Mouse (Mus musculus) olfactory bulb, adult 2 months (tissue): ENCODE results near the gene Eps8l2. TPM values are rescaled to one million over a fixed set of nuclear protein-coding genes. Genes with fewer than 3 reads are reported as not detected.

ENCODE experiments used
- H3K27ac ChIP-seq: fragments of 200-500 bp; 2 replicates; pipeline ENCODE4 v1.5.1; 2012; ENCODE audit warnings: low read depth, low read length; ENCODE audit not compliant: insufficient read depth
- H3K4me1 ChIP-seq: fragments of 200-500 bp; 2 replicates; pipeline ENCODE4 v1.6.1; 2012; ENCODE audit warnings: low read length; ENCODE audit not compliant: control insufficient read depth, insufficient read depth
- H3K4me3 ChIP-seq: fragments of 200-500 bp; 2 replicates; pipeline ENCODE4 v1.5.1; 2012; ENCODE audit warnings: mild to moderate bottlenecking, low read depth, low read length, moderate library complexity; ENCODE audit not compliant: insufficient read depth
- CTCF ChIP-seq: fragments of 200-500 bp; IDR thresholded peaks from 2 replicates; pipeline ENCODE4 v1.5.1; 2012; ENCODE audit warnings: low read depth, mild to moderate bottlenecking, low read length, moderate library complexity; ENCODE audit not compliant: insufficient read depth
- POLR2A ChIP-seq: fragments of 200-500 bp; IDR thresholded peaks from 2 replicates; pipeline ENCODE4 v1.6.1; 2012; ENCODE audit warnings: mild to moderate bottlenecking, low read depth, low read length, moderate library complexity; ENCODE audit not compliant: insufficient read depth
- WGBS: fragments of 180-500 bp; shearing (Covaris S2); methylation state at CpG from one replicate; pipeline ENCODE4 v1.1.7; 2018; 5-methylcytosine and 5-hydroxymethylcytosine counted together
- polyA plus RNA-seq: library from polyadenylated mRNA; stranded (reverse); fragments of >200 nt; gene quantifications from 2 replicates; pipeline ENCODE4 v1.2.4, GENCODE M21; 2012; ENCODE audit warnings: low replicate concordance; ENCODE audit not compliant: missing spikeins, insufficient read depth, insufficient read length

Gene Eps8l2
- not detected in 2 replicates for polyA plus RNA-seq

- WGBS, result 12% methylated on average over 23 of the region's 23 CpGs
- Histone ChIP-seq H3K4me3 (no peak within 1 kb of the TSS), H3K27ac (no peak within 1 kb of the TSS), H3K4me1 (peaks cover 12% of the 10 kb centered on the region)
- TF ChIP-seq CTCF, result no peak
- TF ChIP-seq POLR2A, result no peak
Observed at GRCm38 (mm10) chr7:141338576-141339131, at the start of gene Eps8l2. Eps8l2 (plus strand) TSS chr7:141338880.

- 4% methylated on average over 46 of the region's 46 CpGs for WGBS
- TF ChIP-seq CTCF (no peak), POLR2A (no peak)
- Histone ChIP-seq H3K4me3 (peak within 1 kb of the TSS; percentile 38), H3K4me1 (peaks cover 24% of the 10 kb centered on the region), H3K27ac (no peak within 1 kb of the TSS)
Observed at GRCm38 (mm10) chr7:141291921-141292582, 46.6 kb upstream of the Eps8l2 start, which contains the start of gene Drd4. Drd4 (plus strand) TSS chr7:141292006.

- H3K27ac ChIP-seq, result no peak overlapping the region
- H3K4me3 ChIP-seq, result no peak overlapping the region
- WGBS, result 57% methylated on average over 15 of the region's 15 CpGs
- peaks cover 24% of the 10 kb centered on the region for H3K4me1 ChIP-seq
- no peak for TF ChIP-seq POLR2A
- no peak for TF ChIP-seq CTCF
Observed at GRCm38 (mm10) chr7:141292583-141293388, 45.9 kb upstream of the Eps8l2 start.

- no peak for TF ChIP-seq CTCF
- TF ChIP-seq POLR2A, result no peak
- Histone ChIP-seq H3K4me1 (peaks cover 24% of the 10 kb centered on the region), H3K4me3 (peak overlapping the region; percentile 9), H3K27ac (no peak overlapping the region)
- WGBS, result 1% methylated on average over 53 of the region's 53 CpGs
Observed at GRCm38 (mm10) chr7:141293852-141294471, 44.7 kb upstream of the Eps8l2 start.

GRCm38 (mm10) chr7:141294479-141294878, 44.2 kb upstream of the Eps8l2 start:
- WGBS, result 8% methylated on average over 22 of the region's 22 CpGs
- peaks cover 24% of the 10 kb centered on the region for H3K4me1 ChIP-seq
- H3K4me3 ChIP-seq, result no peak overlapping the region
- H3K27ac ChIP-seq, result no peak overlapping the region
- TF ChIP-seq CTCF, result no peak
- no peak for TF ChIP-seq POLR2A

- WGBS, result 60% methylated on average over 3 of the region's 3 CpGs
- Histone ChIP-seq H3K4me1 (peaks cover 12% of the 10 kb centered on the region), H3K4me3 (no peak overlapping the region), H3K27ac (no peak overlapping the region)
- no peak for TF ChIP-seq POLR2A
- no peak for TF ChIP-seq CTCF
Observed at GRCm38 (mm10) chr7:141297926-141298650, 40.6 kb upstream of the Eps8l2 start.

- Histone ChIP-seq H3K4me3 (no peak overlapping the region), H3K4me1 (peaks cover 4% of the 10 kb centered on the region), H3K27ac (no peak overlapping the region)
- 90% methylated on average over 8 of the region's 8 CpGs for WGBS
- no peak for TF ChIP-seq CTCF
- TF ChIP-seq POLR2A, result no peak
Observed at GRCm38 (mm10) chr7:141299175-141299574, 39.5 kb upstream of the Eps8l2 start.

GRCm38 (mm10) chr7:141301386-141301785, 37.3 kb upstream of the Eps8l2 start:
- Histone ChIP-seq H3K27ac (no peak overlapping the region), H3K4me3 (no peak overlapping the region), H3K4me1 (no peaks in the 10 kb centered on the region)
- WGBS, result 96% methylated on average over 9 of the region's 9 CpGs
- TF ChIP-seq POLR2A (no peak), CTCF (no peak)
